Mouse (Mus musculus) MEL (cell line): ENCODE results near the gene Cacna1c.

Experiments
- CTCF ChIP-seq, 3 experiments: IDR thresholded peaks in 2 of 3; conservative IDR thresholded peaks in 1 of 3; 2 replicates each; pipeline ENCODE4 v1.5.1; 2011 to 2012; ENCODE audit warnings: low read length in 3 of 3, low read depth in 2 of 3, mild to moderate bottlenecking in 2 of 3, improper control_type of control experiment in 1 of 3, inconsistent platforms in 1 of 3, mixed read lengths in 1 of 3, moderate library complexity in 1 of 3; ENCODE audit not compliant: control insufficient read depth in 1 of 3, insufficient read depth in 1 of 3, poor library complexity in 1 of 3, severe bottlenecking in 1 of 3
- EP300 ChIP-seq, 2 experiments: IDR thresholded peaks; 2 replicates each; pipeline ENCODE4 v1.6.1; 2011; ENCODE audit warnings: improper control_type of control experiment in 2 of 2, low read length in 2 of 2, low read depth in 1 of 2, mild to moderate bottlenecking in 1 of 2
- GABPA ChIP-seq: IDR thresholded peaks from 2 replicates; pipeline ENCODE4 v1.6.1; 2012; ENCODE audit warnings: low read depth, mild to moderate bottlenecking, inconsistent platforms, low read length, improper control_type of control experiment, moderate library complexity
- GATA1 ChIP-seq: IDR thresholded peaks from 2 replicates; pipeline ENCODE4 v1.6.1; 2011; ENCODE audit warnings: low read depth, low read length, improper control_type of control experiment
- MYC ChIP-seq: IDR thresholded peaks from 2 replicates; pipeline ENCODE4 v1.6.1; 2011; ENCODE audit warnings: low read depth, mild to moderate bottlenecking, low read length, improper control_type of control experiment, moderate library complexity
- POLR2A ChIP-seq, 2 experiments: IDR thresholded peaks; 2 replicates each; pipeline ENCODE4 v1.6.1; 2011 to 2012; ENCODE audit warnings: low read length in 2 of 2, mild to moderate bottlenecking in 2 of 2, control low read depth in 1 of 2, improper control_type of control experiment in 1 of 2, low read depth in 1 of 2, moderate library complexity in 1 of 2; ENCODE audit not compliant: control insufficient read depth in 1 of 2, insufficient read depth in 1 of 2, poor library complexity in 1 of 2
- RCOR1 ChIP-seq: IDR thresholded peaks from 2 replicates; pipeline ENCODE4 v1.6.1; 2012; ENCODE audit warnings: low read depth, mild to moderate bottlenecking, inconsistent platforms, low read length, improper control_type of control experiment
- SMC3 ChIP-seq: IDR thresholded peaks from 2 replicates; pipeline ENCODE4 v1.6.1; 2011; ENCODE audit warnings: low read depth, low read length, improper control_type of control experiment
- TCF12 ChIP-seq: IDR thresholded peaks from 2 replicates; pipeline ENCODE4 v1.6.1; 2014; ENCODE audit warnings: low read depth, mild to moderate bottlenecking, inconsistent platforms, low read length, improper control_type of control experiment, moderate library complexity

DNA sequence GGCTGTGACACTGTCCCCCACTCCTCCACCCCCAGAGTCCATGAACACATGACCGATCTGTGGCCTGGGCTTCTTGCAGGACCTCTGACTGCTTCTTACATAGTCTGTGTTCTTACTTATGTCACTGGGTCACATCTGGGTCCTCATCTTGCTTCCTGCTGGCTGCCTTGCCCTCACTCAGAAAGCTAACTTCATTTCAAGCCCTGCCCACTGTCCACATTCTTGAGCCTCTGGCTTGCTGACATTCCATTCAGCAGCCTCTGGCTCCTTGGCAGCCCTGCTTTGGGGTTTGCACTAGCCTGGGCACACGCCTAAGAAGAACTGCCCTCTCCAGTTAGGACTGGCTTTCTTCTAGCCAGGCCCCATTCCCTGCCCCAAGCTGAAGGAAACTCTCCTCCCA is 159.2 kb downstream of the Cacna1c start:
- TF ChIP-seq CTCF (IDR thresholded peaks at IDR 0.05 in 2 of 3, conservative IDR thresholded peaks at IDR 0.05 in 1 of 3; ENCODE audit: control insufficient read depth in 1 of 3, insufficient read depth in 1 of 3, low read depth in 2 of 3, low read length in 3 of 3, poor library complexity in 1 of 3, severe bottlenecking in 1 of 3): no peak
- TF ChIP-seq POLR2A (IDR thresholded peaks at IDR 0.05; ENCODE audit: control insufficient read depth in 1 of 2, insufficient read depth in 1 of 2, low read depth in 1 of 2, low read length in 2 of 2, poor library complexity in 1 of 2): no peak
- TF ChIP-seq GATA1: no peak
- no peak for TF ChIP-seq SMC3
- no peak for TF ChIP-seq EP300 (IDR thresholded peaks at IDR 0.05; ENCODE audit: low read depth in 1 of 2, low read length in 2 of 2)
- TF ChIP-seq RCOR1: no peak
- no peak for TF ChIP-seq GABPA
- no peak for TF ChIP-seq TCF12
- no peak for TF ChIP-seq MYC
